Mouse (Mus musculus): ENCODE measurements around the gene Gstm4.

GRCm38 (mm10) chr3:108085721-108086469, 41.2 kb upstream of the Gstm4 start:
- no peak for TF ChIP-seq CTCF (IDR thresholded peaks at IDR 0.05; ENCODE audit: control insufficient read depth, insufficient read depth, insufficient read length)
- TF ChIP-seq MAX (IDR thresholded peaks at IDR 0.05): no peak
- TF ChIP-seq MYOD1 (IDR thresholded peaks at IDR 0.05; ENCODE audit: control insufficient read depth, insufficient read length, low read depth): no peak
- no peak for TF ChIP-seq USF1 (IDR thresholded peaks at IDR 0.05; ENCODE audit: low read depth)

Data from C2C12 (cell line).